ENCODE assay signal across 12 mouse cellular contexts in genomic region chr12:78947161-78947560, GRCm38 (mm10). TPM values are rescaled to one million over a fixed set of nuclear protein-coding genes. Genes with fewer than 3 reads are reported as not detected.
DNase-seq lines count a peak whose midpoint lies in the region; ATAC-seq and TF ChIP-seq lines count a peak whose summit lies in the region.
"Had no signal": no experiment of that assay in that cellular context is flagged by ENCODE, and none has a peak within 500 bp of the region (broad histone marks: within the 10 kb centered on the region; RNA-seq: fewer than 3 reads in every experiment).

No protein-coding gene starts in this region.

- no peak overlapping the region for H3K9ac ChIP-seq in forebrain, postnatal 0 days
- H3K9ac ChIP-seq in lung, postnatal 0 days (replicated peaks; ENCODE audit: low read depth): no peak overlapping the region
- H3K9ac ChIP-seq in stomach, postnatal 0 days (ENCODE audit: low read length): no peak overlapping the region
- H3K9ac ChIP-seq: lung, embryonic 15.5 days had no signal

- no peak for TF ChIP-seq POLR2A in brain, embryonic 14.5 days (IDR thresholded peaks at IDR 0.05; ENCODE audit: borderline replicate concordance, extremely low read depth, insufficient read depth, insufficient read length, poor library complexity, severe bottlenecking)

- TF ChIP-seq EP300 in lung, postnatal 0 days (IDR thresholded peaks at IDR 0.05): no peak
- no peak for TF ChIP-seq EP300 in stomach, postnatal 0 days (optimal IDR thresholded peaks at IDR 0.05)

- no peak for DNase-seq in forebrain, postnatal 0 days
- no peak for DNase-seq in forebrain, embryonic 10.5 days (ENCODE audit: extremely low spot score, low spot score)
- no peak for DNase-seq in lung, postnatal 0 days (ENCODE audit: low spot score)
- DNase-seq in lung, adult 18-20 months: no peak
- DNase-seq in brain, embryonic 14.5 days (ENCODE audit: low read depth): peak; percentile 36
- DNase-seq in stomach, postnatal 0 days (ENCODE audit: low spot score): no peak
- no peak for DNase-seq in testis, postnatal 14 days (ENCODE audit: low spot score)
- DNase-seq in frontal cortex, postnatal 10 days (ENCODE audit: low spot score in 2 of 2): no peak
- DNase-seq: kidney, adult 18-20 months; right cerebral cortex, postnatal 4 days had no signal

- TF ChIP-seq CTCF in forebrain, postnatal 0 days (IDR thresholded peaks at IDR 0.05; ENCODE audit: low read depth): peak; percentile 62
- peak; percentile 48 for TF ChIP-seq CTCF in lung, postnatal 0 days (IDR thresholded peaks at IDR 0.05)
- peak; percentile 34; the same call in 1 of the 2 replicates for TF ChIP-seq CTCF in brain, embryonic 14.5 days (IDR thresholded peaks at IDR 0.05; ENCODE audit: borderline replicate concordance, extremely low read depth, insufficient read depth, insufficient read length)
- TF ChIP-seq CTCF in stomach, postnatal 0 days (IDR thresholded peaks at IDR 0.05; ENCODE audit: low read depth): peak; percentile 57

- H3K4me2 ChIP-seq in forebrain, postnatal 0 days (ENCODE audit: low read depth): no peak overlapping the region
- H3K4me2 ChIP-seq in lung, postnatal 0 days (replicated peaks; ENCODE audit: low read depth, low read length): no peak overlapping the region
- no peak overlapping the region for H3K4me2 ChIP-seq in stomach, postnatal 0 days (replicated peaks; ENCODE audit: low read depth)
- H3K4me2 ChIP-seq: lung, embryonic 15.5 days had no signal

- H3K27ac ChIP-seq in forebrain, postnatal 0 days (ENCODE audit: low read depth, low read length): no peak overlapping the region
- H3K27ac ChIP-seq in forebrain, embryonic 10.5 days: no peak overlapping the region
- H3K27ac ChIP-seq in lung, postnatal 0 days (ENCODE audit: low read length): no peak overlapping the region
- H3K27ac ChIP-seq in stomach, postnatal 0 days (replicated peaks): no peak overlapping the region
- H3K27ac ChIP-seq: lung, embryonic 15.5 days had no signal

- no peaks in the 10 kb centered on the region for H3K27me3 ChIP-seq in forebrain, postnatal 0 days (ENCODE audit: insufficient read depth, low read length)
- no peaks in the 10 kb centered on the region for H3K27me3 ChIP-seq in forebrain, embryonic 10.5 days (ENCODE audit: poor library complexity, severe bottlenecking)
- H3K27me3 ChIP-seq in lung, postnatal 0 days (replicated peaks; ENCODE audit: insufficient read depth, low read length): no peaks in the 10 kb centered on the region
- no peaks in the 10 kb centered on the region for H3K27me3 ChIP-seq in stomach, postnatal 0 days (ENCODE audit: control insufficient read depth, insufficient read depth, low read length)
- H3K27me3 ChIP-seq: lung, embryonic 15.5 days had no signal

- no peaks in the 10 kb centered on the region for H3K9me3 ChIP-seq in forebrain, postnatal 0 days (ENCODE audit: low read length)
- no peaks in the 10 kb centered on the region for H3K9me3 ChIP-seq in forebrain, embryonic 10.5 days
- no peaks in the 10 kb centered on the region for H3K9me3 ChIP-seq in lung, postnatal 0 days (ENCODE audit: low read length)
- H3K9me3 ChIP-seq in stomach, postnatal 0 days (ENCODE audit: control insufficient read depth, low read length): no peaks in the 10 kb centered on the region
- H3K9me3 ChIP-seq: G1E; lung, embryonic 15.5 days had no signal

- no peaks in the 10 kb centered on the region for H3K4me1 ChIP-seq in forebrain, postnatal 0 days (ENCODE audit: insufficient read depth)
- H3K4me1 ChIP-seq in forebrain, embryonic 10.5 days: peaks cover 5% of the 10 kb centered on the region
- no peaks in the 10 kb centered on the region for H3K4me1 ChIP-seq in lung, postnatal 0 days (ENCODE audit: insufficient read depth, low read depth, low read length)
- no peaks in the 10 kb centered on the region for H3K4me1 ChIP-seq in stomach, postnatal 0 days (replicated peaks; ENCODE audit: control insufficient read depth, insufficient read depth)
- H3K4me1 ChIP-seq: lung, embryonic 15.5 days had no signal

- H3K4me3 ChIP-seq in forebrain, postnatal 0 days (ENCODE audit: low read depth, low read length): no peak overlapping the region
- H3K4me3 ChIP-seq in forebrain, embryonic 10.5 days: no peak overlapping the region
- no peak overlapping the region for H3K4me3 ChIP-seq in lung, postnatal 0 days (ENCODE audit: low read depth, low read length)
- H3K4me3 ChIP-seq in stomach, postnatal 0 days (ENCODE audit: low read depth, low read length): no peak overlapping the region
- H3K4me3 ChIP-seq: lung, embryonic 15.5 days had no signal

- ATAC-seq in forebrain, postnatal 0 days: peak; percentile 42; the same call in 1 of the 2 replicates
- ATAC-seq in lung, postnatal 0 days: no peak
- ATAC-seq in stomach, postnatal 0 days (ENCODE audit: low FRiP score, low TSS enrichment): no peak

- 82% methylated on average over 6 of the region's 6 CpGs for WGBS in forebrain, postnatal 0 days
- 88% methylated on average over 6 of the region's 6 CpGs for WGBS in forebrain, embryonic 10.5 days
- WGBS in lung, postnatal 0 days: 75% methylated on average over 6 of the region's 6 CpGs
- 78% methylated on average over 6 of the region's 6 CpGs for WGBS in stomach, postnatal 0 days

- H3K36me3 ChIP-seq in forebrain, postnatal 0 days (ENCODE audit: insufficient read depth): no peaks in the 10 kb centered on the region
- H3K36me3 ChIP-seq in forebrain, embryonic 10.5 days (replicated peaks): no peaks in the 10 kb centered on the region
- no peaks in the 10 kb centered on the region for H3K36me3 ChIP-seq in lung, postnatal 0 days (ENCODE audit: insufficient read depth, low read length)
- no peaks in the 10 kb centered on the region for H3K36me3 ChIP-seq in stomach, postnatal 0 days (ENCODE audit: control insufficient read depth, insufficient read depth, low read length)
- H3K36me3 ChIP-seq: G1E; lung, embryonic 15.5 days had no signal

RNA-seq across cellular contexts. Expression of gene Plek2, which starts 40.4 kb away (rescaled TPM):
- 1.1 and 1.2 TPM in 2 replicates for total RNA-seq in forebrain, postnatal 0 days (2014; rRNA removed)
- 1.1 and 2.7 TPM in 2 replicates for polyA plus RNA-seq in forebrain, postnatal 0 days (2015; fragmentation: Nextera tagmentation; extraction: Ambion mirVana)
- 3.1 and 3.6 TPM in 2 replicates for polyA plus RNA-seq in forebrain, embryonic 10.5 days (2016; fragmentation: Nextera tagmentation; extraction: Ambion mirVana)
- polyA plus RNA-seq in lung, postnatal 0 days (2015; fragmentation: Nextera tagmentation; extraction: Ambion mirVana): 2.6 and 2.8 TPM in 2 replicates
- polyA plus RNA-seq in brain, embryonic 14.5 days (2012; rRNA removed): 0.53 and 0.62 TPM in 2 replicates
- 42.6 and 50.2 TPM in 2 replicates for polyA plus RNA-seq in stomach, postnatal 0 days (2015; fragmentation: Nextera tagmentation; extraction: Ambion mirVana)
- total RNA-seq: G1E had no signal
- polyA plus RNA-seq: G1E had no signal
